Mouse (Mus musculus): ENCODE results near the gene Ifi27l2a.

Ifi27l2a gene

DNA sequence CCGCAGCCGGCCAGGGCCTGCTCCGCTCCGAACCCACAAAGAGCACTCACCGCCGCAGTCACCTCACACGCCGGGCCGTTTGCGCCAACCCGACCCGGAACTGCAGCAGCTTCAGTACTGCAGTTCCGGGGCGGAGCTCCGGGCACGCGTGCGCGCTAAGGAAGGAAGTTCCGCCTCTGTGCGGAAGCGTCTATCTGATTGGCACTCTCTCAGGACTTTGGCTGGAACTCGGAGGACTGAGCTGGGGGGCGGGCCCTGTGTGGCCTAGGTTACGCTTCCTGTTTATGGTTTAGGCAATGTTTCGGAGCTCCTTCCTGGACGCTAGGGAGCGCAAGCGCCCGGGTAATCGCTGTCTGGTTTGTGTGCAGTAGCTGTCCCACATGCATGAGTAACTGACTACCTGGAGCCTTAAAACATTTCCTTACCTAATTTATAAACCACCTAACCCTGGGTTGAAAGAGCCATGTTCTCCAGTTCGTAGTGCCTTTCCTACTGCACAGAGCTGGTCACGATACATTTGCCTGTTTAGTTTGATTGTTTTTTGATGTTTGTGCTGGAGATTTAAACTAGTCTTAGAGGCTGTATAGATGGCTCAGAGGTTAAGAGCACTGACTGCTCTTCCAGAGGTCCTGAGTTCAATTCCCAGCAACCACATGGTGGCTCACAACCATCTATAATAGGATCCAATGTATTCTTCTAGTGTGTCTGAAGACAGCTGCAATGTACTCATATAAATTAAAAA is 17.6 kb downstream of the Ifi27l2a start, which contains the start of gene Ddx24:
TSS of gene Ddx24 (minus strand) at position 102 of the 742 bp plus-strand sequence.
- peak; percentile 99 for DNase-seq

DNA sequence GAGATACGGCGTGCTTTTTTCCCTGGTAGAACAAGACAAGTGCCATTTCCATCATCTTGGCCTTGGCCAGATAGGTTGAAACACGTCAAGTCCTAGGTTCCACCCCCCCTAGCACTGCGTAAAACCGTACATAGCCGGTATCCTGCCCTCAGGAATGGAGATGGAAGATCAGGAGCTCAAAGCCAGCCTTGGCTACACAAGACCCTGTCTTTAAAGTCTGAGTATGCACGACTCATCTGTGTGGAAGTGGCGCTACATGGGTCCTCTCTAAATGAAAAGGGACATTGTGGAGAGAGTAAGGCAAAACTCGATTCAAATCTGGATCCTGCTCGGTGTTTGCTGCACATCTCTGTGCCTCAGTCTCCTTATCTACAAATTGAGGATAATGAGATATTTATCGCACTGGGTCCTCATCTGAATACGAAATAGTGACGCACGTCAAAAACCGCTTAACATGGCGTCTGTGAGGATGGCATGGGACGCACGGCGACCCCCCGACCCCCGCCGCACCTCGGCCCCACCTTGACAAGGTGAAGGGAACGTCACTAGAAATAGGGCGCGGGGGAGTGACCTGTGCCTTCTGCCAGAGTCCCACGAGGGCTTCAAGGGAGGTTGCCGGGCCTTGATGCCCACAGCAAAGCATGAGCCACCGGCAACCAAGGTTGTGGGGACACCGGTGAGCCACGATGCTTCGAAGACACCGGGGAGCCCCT is 18.3 kb downstream of the Ifi27l2a start:
- no peak for DNase-seq

DNA sequence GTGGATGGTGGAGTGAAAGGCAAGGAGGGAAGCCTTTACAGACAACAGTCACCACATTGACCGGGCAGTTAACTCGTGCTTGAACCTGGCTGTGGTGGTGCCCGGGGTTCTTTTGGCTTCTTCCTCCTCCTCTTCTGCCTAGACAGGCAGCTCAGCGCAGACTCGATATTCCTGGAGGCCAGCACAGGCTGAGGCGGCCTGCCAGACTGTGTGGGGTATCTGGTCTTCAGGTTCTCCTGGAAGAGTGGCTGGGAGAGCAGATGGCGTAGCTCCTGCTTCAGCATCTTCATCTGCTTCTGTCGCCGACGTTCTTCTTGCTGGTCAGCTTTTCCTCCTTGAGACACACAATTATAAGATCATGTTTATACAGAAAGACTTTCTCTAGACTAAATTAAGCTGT is 35.3 kb downstream of the Ifi27l2a start:
- no peak for DNase-seq

GRCm38 (mm10) chr12:103407720-103408119 is 35.8 kb downstream of the Ifi27l2a start, which contains the start of gene 9330161L09Rik:
Gene 9330161L09Rik, minus strand, starts transcription at chr12:103407820.
- no peak for DNase-seq

DNA sequence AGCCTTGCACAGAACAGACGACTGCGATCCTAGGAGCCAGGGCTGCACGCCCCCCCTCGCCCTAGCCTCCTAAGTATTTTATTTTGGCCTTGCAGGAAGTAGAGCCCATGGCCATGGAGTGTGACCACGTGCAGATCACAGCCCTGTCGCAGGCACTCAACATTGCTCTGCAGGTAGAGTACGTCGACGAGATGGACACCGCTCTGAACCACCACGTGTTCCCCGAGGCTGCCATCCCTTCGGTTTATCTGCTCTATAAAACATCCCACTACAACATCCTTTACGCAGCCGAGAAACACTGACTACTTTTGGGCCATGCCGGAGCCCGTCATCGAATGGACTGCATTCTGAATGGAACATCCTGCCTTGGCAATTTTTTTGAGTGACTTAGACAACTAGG is 39.3 kb downstream of the Ifi27l2a start:
- DNase-seq, result no peak

DNA sequence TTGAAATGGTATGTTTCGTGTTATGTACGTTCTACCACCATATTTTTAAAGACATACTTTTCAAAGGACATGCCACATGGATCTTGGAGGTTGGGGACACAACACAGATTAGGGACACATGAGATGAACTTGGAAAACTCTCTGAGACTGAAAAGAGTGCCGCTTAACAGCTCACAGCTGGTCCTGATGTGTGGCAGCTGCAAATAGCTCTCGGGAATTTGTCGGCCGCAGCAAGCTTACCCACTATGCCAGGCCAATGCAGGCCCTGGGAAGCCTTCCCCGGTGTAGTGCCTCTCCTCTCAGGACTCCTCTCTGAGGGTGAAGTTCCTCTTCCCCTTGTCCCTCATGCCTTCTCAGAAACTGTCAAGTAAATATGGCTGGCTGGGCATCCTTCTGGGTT is 46.7 kb downstream of the Ifi27l2a start:
- no peak for DNase-seq

DNA sequence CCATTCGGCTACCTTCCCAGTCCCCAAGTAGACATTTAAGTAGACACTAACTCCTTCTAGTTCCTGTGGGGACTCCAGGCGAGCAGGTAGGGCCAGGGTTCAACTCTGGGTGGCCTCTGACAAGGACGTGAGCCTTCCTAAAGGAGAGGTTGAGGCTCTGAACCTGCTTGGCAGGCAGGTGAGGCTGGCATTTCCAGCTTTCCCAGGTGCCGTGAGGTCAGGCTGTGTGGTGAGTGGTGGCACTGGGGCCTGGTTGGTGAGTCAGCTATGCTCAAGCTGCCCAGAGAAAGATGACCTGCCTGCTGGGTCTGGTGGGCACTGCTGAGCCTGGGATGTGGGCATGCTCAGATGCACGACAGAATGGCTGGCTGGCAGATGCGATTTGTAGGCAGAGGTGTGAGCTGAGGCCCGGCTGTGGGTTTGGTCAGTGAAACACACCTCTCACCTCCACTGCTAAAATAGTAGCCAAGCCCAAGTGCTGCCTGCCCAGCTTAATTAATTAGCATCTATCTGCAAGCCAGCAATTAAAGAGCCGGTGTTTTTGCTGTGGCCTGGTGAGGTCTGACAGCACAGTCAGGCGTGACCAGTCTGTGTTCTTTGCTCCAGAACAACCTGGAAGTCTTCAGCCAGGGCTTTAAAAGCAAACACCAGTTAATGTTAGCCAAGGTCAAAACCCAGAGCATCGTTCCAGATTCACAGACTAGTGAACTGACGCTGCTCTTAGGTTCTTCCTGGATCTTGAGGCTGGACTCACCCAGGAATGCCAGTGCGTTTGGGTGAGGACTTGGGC is 47.8 kb downstream of the Ifi27l2a start:
- peak; percentile 71 for DNase-seq

DNA sequence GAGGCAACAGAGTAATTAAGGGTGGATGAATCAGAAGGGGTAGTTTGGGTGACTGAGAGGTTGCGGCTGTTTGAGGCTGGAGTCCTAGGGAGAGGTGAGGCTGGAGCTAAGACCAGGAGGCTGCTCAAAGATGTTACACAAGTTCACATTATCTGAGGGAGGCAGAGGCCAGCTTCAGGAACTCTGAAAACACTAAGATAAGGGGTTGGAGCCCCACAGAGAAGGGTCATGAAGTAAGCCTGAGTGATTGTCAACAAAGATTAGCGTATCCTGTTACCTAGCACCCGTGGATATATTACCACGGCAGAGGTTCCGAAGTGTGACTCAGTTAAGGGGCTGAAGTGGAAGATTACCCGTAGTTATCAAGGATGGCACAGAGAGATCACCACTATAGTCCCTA is 50.0 kb downstream of the Ifi27l2a start:
- DNase-seq, result no peak
